Mouse (Mus musculus) lung, embryonic 15.5 days (tissue): ENCODE results near the gene Zfp385b. TPM values are rescaled to one million over a fixed set of nuclear protein-coding genes. Genes with fewer than 3 reads are reported as not detected.

ENCODE experiments used
- ATAC-seq: fragments of 200-750 bp; cut with Nextera tagmentation; 2 replicates; pipeline ENCODE4 v1.8.0; 2017; ENCODE audit warnings: moderate number of reproducible peaks, borderline replicate concordance; ENCODE audit not compliant: low FRiP score, low TSS enrichment; ENCODE audit errors: extremely low read depth
- H3K27ac ChIP-seq: fragments of 300-500 bp; sonication (generic); 2 replicates; pipeline ENCODE4 v1.5.1; 2015; ENCODE audit warnings: moderate library complexity, mild to moderate bottlenecking, inconsistent platforms
- H3K27me3 ChIP-seq: fragments of 300-500 bp; sonication (generic); 2 replicates; pipeline ENCODE4 v1.6.1; 2015; ENCODE audit warnings: inconsistent platforms
- H3K36me3 ChIP-seq: fragments of 300-500 bp; sonication (generic); 2 replicates; pipeline ENCODE4 v1.6.1; 2015; ENCODE audit warnings: inconsistent platforms
- H3K4me1 ChIP-seq: fragments of 300-500 bp; sonication (generic); 2 replicates; pipeline ENCODE4 v1.6.1; 2015; ENCODE audit warnings: inconsistent platforms
- H3K4me2 ChIP-seq: fragments of 300-500 bp; sonication (generic); 2 replicates; pipeline ENCODE4 v1.6.1; 2015; ENCODE audit warnings: inconsistent platforms, mild to moderate bottlenecking, moderate library complexity
- H3K4me3 ChIP-seq: fragments of 300-500 bp; sonication (generic); 2 replicates; pipeline ENCODE4 v1.5.1; 2015; ENCODE audit warnings: mild to moderate bottlenecking, inconsistent platforms
- H3K9ac ChIP-seq: fragments of 300-500 bp; sonication (generic); 2 replicates; pipeline ENCODE4 v1.6.1; 2015; ENCODE audit warnings: inconsistent platforms
- H3K9me3 ChIP-seq: fragments of 300-500 bp; sonication (generic); 2 replicates; pipeline ENCODE4 v1.6.1; 2016; ENCODE audit warnings: inconsistent platforms
- WGBS: fragments of 180-500 bp; shearing (Covaris S2); methylation state at CpG from one replicate; pipeline ENCODE4 v1.1.7; 2015; 5-methylcytosine and 5-hydroxymethylcytosine counted together
- polyA plus RNA-seq: library from polyadenylated mRNA; unstranded; fragments of >200 nt; fragmentation: Nextera tagmentation; extraction: Ambion mirVana; gene quantifications from 2 replicates; pipeline ENCODE4 v1.2.1, GENCODE M21; 2015

The Zfp385b gene
- 4.9 and 5.9 TPM in 2 replicates for polyA plus RNA-seq

- H3K4me2 ChIP-seq, result no peak within 1 kb of the TSS
- no peak within 1 kb of the TSS for H3K4me3 ChIP-seq
- H3K4me1 ChIP-seq, result peaks cover 17% of the 10 kb centered on the region; the same call in 1 of the 2 replicates
- ATAC-seq, result no peak
- no peak within 1 kb of the TSS for H3K9ac ChIP-seq
- no peaks in the 10 kb centered on the region for H3K36me3 ChIP-seq
- peaks cover 37% of the 10 kb centered on the region for H3K27me3 ChIP-seq
- no peak within 1 kb of the TSS for H3K27ac ChIP-seq
- no peaks in the 10 kb centered on the region for H3K9me3 ChIP-seq
Measured at GRCm38 (mm10) chr2:77819539-77819938, at the start of gene Zfp385b. TSS of gene Zfp385b (minus strand) at chr2:77819639.

GRCm38 (mm10) chr2:77863934-77864333 lies 44.5 kb upstream of the Zfp385b start:
- no peak overlapping the region for H3K27ac ChIP-seq
- H3K9me3 ChIP-seq, result no peaks in the 10 kb centered on the region
- no peak overlapping the region for H3K9ac ChIP-seq
- peak overlapping the region; percentile 22 for H3K4me3 ChIP-seq
- no peaks in the 10 kb centered on the region for H3K4me1 ChIP-seq
- 53% methylated on average over 6 of the region's 6 CpGs for WGBS
- peak overlapping the region; percentile 44 for H3K4me2 ChIP-seq
- no peaks in the 10 kb centered on the region for H3K36me3 ChIP-seq
- ATAC-seq, result no peak
- no peaks in the 10 kb centered on the region for H3K27me3 ChIP-seq

GRCm38 (mm10) chr2:77863522-77863921 lies 44.1 kb upstream of the Zfp385b start:
- no peaks in the 10 kb centered on the region for H3K27me3 ChIP-seq
- peak; percentile 62; the same call in 1 of the 2 replicates for ATAC-seq
- H3K9ac ChIP-seq, result no peak overlapping the region
- H3K9me3 ChIP-seq, result no peaks in the 10 kb centered on the region
- no peaks in the 10 kb centered on the region for H3K4me1 ChIP-seq
- WGBS, result 45% methylated on average over 15 of the region's 15 CpGs
- H3K4me2 ChIP-seq, result peak overlapping the region; percentile 44
- no peak overlapping the region for H3K27ac ChIP-seq
- H3K4me3 ChIP-seq, result peak overlapping the region; percentile 22
- no peaks in the 10 kb centered on the region for H3K36me3 ChIP-seq

- H3K9me3 ChIP-seq, result no peaks in the 10 kb centered on the region
- no peak overlapping the region for H3K9ac ChIP-seq
- H3K4me1 ChIP-seq, result no peaks in the 10 kb centered on the region
- 22% methylated on average over 6 of the region's 6 CpGs for WGBS
- no peaks in the 10 kb centered on the region for H3K36me3 ChIP-seq
- H3K27me3 ChIP-seq, result no peaks in the 10 kb centered on the region
- H3K4me3 ChIP-seq, result no peak overlapping the region
- H3K27ac ChIP-seq, result no peak overlapping the region
- no peak for ATAC-seq
- no peak overlapping the region for H3K4me2 ChIP-seq
Measured at GRCm38 (mm10) chr2:77841464-77841863, 22.0 kb upstream of the Zfp385b start.

- no peaks in the 10 kb centered on the region for H3K9me3 ChIP-seq
- no peaks in the 10 kb centered on the region for H3K4me1 ChIP-seq
- H3K36me3 ChIP-seq, result no peaks in the 10 kb centered on the region
- H3K27ac ChIP-seq, result no peak overlapping the region
- H3K9ac ChIP-seq, result no peak overlapping the region
- no peak overlapping the region for H3K4me3 ChIP-seq
- no peak overlapping the region for H3K4me2 ChIP-seq
- WGBS, result 82% methylated on average over 17 of the region's 17 CpGs
- no peaks in the 10 kb centered on the region for H3K27me3 ChIP-seq
- no peak for ATAC-seq
Measured at GRCm38 (mm10) chr2:77839587-77839986, 20.1 kb upstream of the Zfp385b start.

- Histone ChIP-seq H3K4me1 (no peaks in the 10 kb centered on the region), H3K4me3 (no peak overlapping the region), H3K36me3 (no peaks in the 10 kb centered on the region), H3K9ac (no peak overlapping the region), H3K9me3 (no peaks in the 10 kb centered on the region), H3K4me2 (no peak overlapping the region), H3K27me3 (no peaks in the 10 kb centered on the region), H3K27ac (no peak overlapping the region)
- ATAC-seq, result no peak
- WGBS, result 75% methylated on average over 1 of the region's 1 CpGs
Measured at GRCm38 (mm10) chr2:77838688-77839087, 19.2 kb upstream of the Zfp385b start.

GRCm38 (mm10) chr2:77835781-77836180 lies 16.3 kb upstream of the Zfp385b start:
- no peak overlapping the region for H3K9ac ChIP-seq
- H3K27ac ChIP-seq, result no peak overlapping the region
- 52% methylated on average over 3 of the region's 3 CpGs for WGBS
- no peaks in the 10 kb centered on the region for H3K36me3 ChIP-seq
- H3K27me3 ChIP-seq, result no peaks in the 10 kb centered on the region
- H3K4me2 ChIP-seq, result no peak overlapping the region
- H3K4me3 ChIP-seq, result no peak overlapping the region
- no peaks in the 10 kb centered on the region for H3K4me1 ChIP-seq
- no peaks in the 10 kb centered on the region for H3K9me3 ChIP-seq
- ATAC-seq, result no peak

GRCm38 (mm10) chr2:77826133-77826828 lies 6.8 kb upstream of the Zfp385b start:
- Histone ChIP-seq H3K27me3 (no peaks in the 10 kb centered on the region), H3K4me3 (no peak overlapping the region), H3K36me3 (no peaks in the 10 kb centered on the region), H3K27ac (no peak overlapping the region), H3K9ac (no peak overlapping the region), H3K4me1 (no peaks in the 10 kb centered on the region), H3K4me2 (no peak overlapping the region), H3K9me3 (no peaks in the 10 kb centered on the region)
- 30% methylated on average over 7 of the region's 7 CpGs for WGBS
- ATAC-seq, result no peak

- no peaks in the 10 kb centered on the region for H3K36me3 ChIP-seq
- H3K4me1 ChIP-seq, result no peaks in the 10 kb centered on the region
- peaks cover 5% of the 10 kb centered on the region; the same call in 1 of the 2 replicates for H3K27me3 ChIP-seq
- 80% methylated on average over 5 of the region's 5 CpGs for WGBS
- H3K9ac ChIP-seq, result no peak overlapping the region
- no peak for ATAC-seq
- no peak overlapping the region for H3K4me3 ChIP-seq
- H3K27ac ChIP-seq, result no peak overlapping the region
- H3K9me3 ChIP-seq, result no peaks in the 10 kb centered on the region
- no peak overlapping the region for H3K4me2 ChIP-seq
Measured at GRCm38 (mm10) chr2:77823026-77823425, 3.6 kb upstream of the Zfp385b start.

- no peaks in the 10 kb centered on the region for H3K36me3 ChIP-seq
- peak overlapping the region; percentile 100 for H3K4me2 ChIP-seq
- no peaks in the 10 kb centered on the region for H3K9me3 ChIP-seq
- no peak overlapping the region for H3K27ac ChIP-seq
- peak overlapping the region; percentile 59 for H3K4me3 ChIP-seq
- H3K27me3 ChIP-seq, result peaks cover 52% of the 10 kb centered on the region
- H3K4me1 ChIP-seq, result peaks cover 17% of the 10 kb centered on the region; the same call in 1 of the 2 replicates
- WGBS, result 16% methylated on average over 12 of the region's 12 CpGs
- ATAC-seq, result no peak
- H3K9ac ChIP-seq, result no peak overlapping the region; the same call in 1 of the 2 replicates
Measured at GRCm38 (mm10) chr2:77817357-77817894, 2.0 kb downstream of the Zfp385b start.

- Histone ChIP-seq H3K4me3 (peak overlapping the region; percentile 59), H3K27ac (no peak overlapping the region), H3K36me3 (no peaks in the 10 kb centered on the region), H3K4me1 (peaks cover 17% of the 10 kb centered on the region; the same call in 1 of the 2 replicates), H3K4me2 (peak overlapping the region; percentile 100), H3K9ac (peak overlapping the region; percentile 36), H3K27me3 (peaks cover 52% of the 10 kb centered on the region), H3K9me3 (no peaks in the 10 kb centered on the region)
- ATAC-seq, result peak; percentile 74
- under 1% methylated on average over 72 of the region's 116 CpGs for WGBS
Measured at GRCm38 (mm10) chr2:77816413-77817314, 2.8 kb downstream of the Zfp385b start.
